Mouse (Mus musculus) liver, adult 2 months (tissue): ENCODE results near the gene 4933421I07Rik. TPM values are rescaled to one million over a fixed set of nuclear protein-coding genes. Genes with fewer than 3 reads are reported as not detected.

Source experiments
- DNase-seq: peaks from one replicate; pipeline ENCODE4 v3.0.0-alpha.2; 2011; ENCODE audit warnings: low read depth, low spot score; ENCODE audit errors: extremely low read depth
- H3K27ac ChIP-seq: fragments of 200-500 bp; replicated peaks from 2 replicates; pipeline ENCODE4 v1.5.1; 2012; ENCODE audit warnings: low read depth, mild to moderate bottlenecking, control low read depth, inconsistent platforms, low read length; ENCODE audit not compliant: insufficient read depth
- H3K27me3 ChIP-seq: fragments of 200-500 bp; 2 replicates; pipeline ENCODE4 v1.6.1; 2012; ENCODE audit warnings: mild to moderate bottlenecking, moderate library complexity, low read length, inconsistent platforms; ENCODE audit not compliant: control insufficient read depth, insufficient read depth
- H3K36me3 ChIP-seq: fragments of 200-500 bp; 2 replicates; pipeline ENCODE4 v1.6.1; 2012; ENCODE audit warnings: low read length, inconsistent platforms; ENCODE audit not compliant: control insufficient read depth, insufficient read depth
- H3K4me1 ChIP-seq: fragments of 200-500 bp; 2 replicates; pipeline ENCODE4 v1.6.1; 2011; ENCODE audit warnings: low read length; ENCODE audit not compliant: control insufficient read depth, insufficient read depth
- H3K4me3 ChIP-seq: fragments of 200-500 bp; 2 replicates; pipeline ENCODE4 v1.5.1; 2011; ENCODE audit warnings: low read depth, mild to moderate bottlenecking, control low read depth, low read length, moderate library complexity; ENCODE audit not compliant: insufficient read depth
- H3K79me2 ChIP-seq: fragments of 200-500 bp; 2 replicates; pipeline ENCODE4 v1.6.1; 2012; ENCODE audit warnings: inconsistent platforms, mild to moderate bottlenecking, low read length, moderate library complexity; ENCODE audit not compliant: control insufficient read depth, insufficient read depth
- H3K9ac ChIP-seq: fragments of 200-500 bp; 2 replicates; pipeline ENCODE4 v1.6.1; 2012; ENCODE audit warnings: low read depth, mild to moderate bottlenecking, control low read depth, inconsistent platforms, low read length
- CTCF ChIP-seq: fragments of 200-500 bp; IDR thresholded peaks from 2 replicates; pipeline ENCODE4 v1.5.1; 2011; ENCODE audit warnings: low read depth, low read length, control low read depth
- POLR2A ChIP-seq: fragments of 200-500 bp; IDR thresholded peaks from 2 replicates; pipeline ENCODE4 v1.6.1; 2011; ENCODE audit warnings: low read length, control low read depth; ENCODE audit not compliant: insufficient read depth; ENCODE audit errors: extremely low read depth
- WGBS: fragments of 180-500 bp; shearing (Covaris S2); methylation state at CpG from one replicate; pipeline ENCODE4 v1.1.7; 2018; 5-methylcytosine and 5-hydroxymethylcytosine counted together
- polyA plus RNA-seq: library from polyadenylated mRNA; depleted of rRNA; stranded (reverse); fragments of >200 nt; gene quantifications from 2 replicates; pipeline ENCODE4 v1.2.3, GENCODE M21; 2012; rRNA removed
- total RNA-seq: library from RNA; depleted of rRNA; stranded (reverse); fragments of >200 nt; gene quantifications from 2 replicates; pipeline ENCODE4 v1.2.3, GENCODE M21; 2014; rRNA removed

4933421I07Rik gene
- not detected in 2 replicates for total RNA-seq
- polyA plus RNA-seq, result not detected in 2 replicates

DNA sequence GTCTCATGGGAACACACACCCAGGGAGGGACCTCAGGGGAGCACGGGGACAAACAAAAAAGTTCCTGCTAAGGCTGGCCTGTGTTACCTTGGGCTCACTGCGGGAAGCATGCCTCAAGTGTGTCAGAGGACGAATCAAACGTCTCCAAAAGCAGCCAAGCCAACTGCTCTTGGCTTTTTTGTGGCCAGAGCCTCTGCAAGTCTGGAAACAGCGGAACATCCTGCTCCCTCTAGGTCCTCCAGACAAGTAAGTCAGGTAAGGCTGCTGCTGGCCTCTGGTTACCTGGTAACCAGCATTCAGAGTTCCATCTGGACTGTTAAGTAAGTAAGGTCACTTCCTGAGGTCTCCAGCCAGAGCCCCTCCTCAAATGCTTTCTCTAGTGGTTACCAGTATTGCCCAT lies at the start of gene 4933421I07Rik:
TSS of gene 4933421I07Rik (minus strand) at position 271 of the 400 bp plus-strand sequence.
- no peak for TF ChIP-seq POLR2A
- TF ChIP-seq CTCF, result no peak

GRCm38 (mm10) chr7:42497356-42497755 lies 49.4 kb upstream of the 4933421I07Rik start:
- Histone ChIP-seq H3K36me3 (peaks cover 3% of the 10 kb centered on the region; the same call in 1 of the 2 replicates), H3K79me2 (peaks cover 9% of the 10 kb centered on the region; the same call in 1 of the 2 replicates), H3K4me1 (peaks cover 11% of the 10 kb centered on the region; the same call in 1 of the 2 replicates), H3K27ac (no peak overlapping the region; the same call in 1 of the 2 replicates), H3K9ac (no peak overlapping the region), H3K4me3 (no peak overlapping the region), H3K27me3 (no peaks in the 10 kb centered on the region)
- DNase-seq, result no peak
- WGBS, result 97% methylated on average over 9 of the region's 9 CpGs
- no peak for TF ChIP-seq POLR2A
- no peak for TF ChIP-seq CTCF

More for the DNA sequence above, at the start of gene 4933421I07Rik:
- H3K4me1 ChIP-seq, result no peaks in the 10 kb centered on the region
- DNase-seq, result no peak
- no peak within 1 kb of the TSS for H3K4me3 ChIP-seq
- no peak within 1 kb of the TSS for H3K9ac ChIP-seq
- WGBS, result 66% methylated on average over 5 of the region's 5 CpGs
- no peaks in the 10 kb centered on the region for H3K27me3 ChIP-seq
- no peak within 1 kb of the TSS for H3K27ac ChIP-seq
- H3K79me2 ChIP-seq, result no peaks in the 10 kb centered on the region
- no peaks in the 10 kb centered on the region for H3K36me3 ChIP-seq

GRCm38 (mm10) chr7:42496202-42496601 lies 48.3 kb upstream of the 4933421I07Rik start:
- peak overlapping the region; percentile 59 for H3K27ac ChIP-seq
- peaks cover 3% of the 10 kb centered on the region; the same call in 1 of the 2 replicates for H3K36me3 ChIP-seq
- H3K9ac ChIP-seq, result no peak overlapping the region
- H3K27me3 ChIP-seq, result no peaks in the 10 kb centered on the region
- peaks cover 11% of the 10 kb centered on the region; the same call in 1 of the 2 replicates for H3K4me1 ChIP-seq
- 100% methylated on average over 1 of the region's 1 CpGs for WGBS
- peak; percentile 72 for DNase-seq
- peaks cover 9% of the 10 kb centered on the region; the same call in 1 of the 2 replicates for H3K79me2 ChIP-seq
- no peak overlapping the region for H3K4me3 ChIP-seq
- no peak for TF ChIP-seq POLR2A

DNA sequence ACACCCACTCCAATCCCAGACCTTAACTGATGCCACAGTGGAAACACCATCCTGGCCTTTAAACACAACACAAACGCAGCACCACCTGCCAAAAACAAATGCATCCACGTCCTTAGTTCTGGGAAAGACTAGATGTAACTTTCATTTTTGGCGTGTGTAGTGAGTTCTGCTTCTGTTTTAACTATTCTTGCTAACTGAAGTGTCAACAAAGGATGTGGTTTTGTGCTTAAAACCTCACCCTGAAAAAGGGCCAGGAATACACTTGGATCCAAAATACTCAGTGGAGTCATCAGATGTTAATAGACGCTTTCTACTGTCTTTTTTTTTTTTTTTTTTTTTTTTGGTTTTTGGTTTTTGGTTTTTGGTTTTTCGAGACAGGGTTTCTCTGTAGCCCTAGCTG lies 42.9 kb upstream of the 4933421I07Rik start:
- H3K9ac ChIP-seq, result no peak overlapping the region
- TF ChIP-seq POLR2A, result no peak
- no peak for TF ChIP-seq CTCF
- peaks cover 5% of the 10 kb centered on the region; the same call in 1 of the 2 replicates for H3K79me2 ChIP-seq
- H3K4me1 ChIP-seq, result peaks cover 9% of the 10 kb centered on the region; the same call in 1 of the 2 replicates
- no peaks in the 10 kb centered on the region for H3K27me3 ChIP-seq
- peaks cover 15% of the 10 kb centered on the region for H3K36me3 ChIP-seq
- H3K27ac ChIP-seq, result no peak overlapping the region
- no peak overlapping the region for H3K4me3 ChIP-seq
- peak; percentile 23 for DNase-seq
- 27% methylated on average over 5 of the region's 5 CpGs for WGBS

DNA sequence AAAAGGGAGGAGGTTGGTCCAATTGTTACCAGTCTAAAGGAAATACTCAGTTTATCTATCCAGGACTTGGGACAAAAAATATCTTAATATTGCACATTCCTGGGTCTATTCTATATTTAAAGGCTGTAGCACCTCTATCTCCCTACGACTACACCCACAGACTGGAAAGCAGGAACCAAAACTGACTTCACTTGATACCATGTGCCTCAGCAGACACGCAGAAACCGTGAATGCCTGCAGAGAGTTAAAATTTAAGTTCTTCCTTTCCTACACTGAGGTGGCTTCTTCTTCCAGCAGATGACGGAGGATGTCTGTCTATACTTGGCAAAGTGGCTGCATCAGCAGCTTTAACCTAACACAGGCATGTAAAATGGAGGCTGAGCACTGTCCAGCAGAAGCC lies 42.4 kb upstream of the 4933421I07Rik start:
- TF ChIP-seq CTCF, result no peak
- no peak for TF ChIP-seq POLR2A
- Histone ChIP-seq H3K27me3 (no peaks in the 10 kb centered on the region), H3K79me2 (peaks cover 5% of the 10 kb centered on the region; the same call in 1 of the 2 replicates), H3K36me3 (peaks cover 18% of the 10 kb centered on the region), H3K4me1 (peaks cover 6% of the 10 kb centered on the region; the same call in 1 of the 2 replicates), H3K4me3 (no peak overlapping the region), H3K27ac (no peak overlapping the region), H3K9ac (no peak overlapping the region)
- DNase-seq, result no peak
- WGBS, result 88% methylated on average over 4 of the region's 4 CpGs

- Histone ChIP-seq H3K4me3 (no peak overlapping the region), H3K79me2 (no peaks in the 10 kb centered on the region), H3K36me3 (no peaks in the 10 kb centered on the region), H3K27me3 (no peaks in the 10 kb centered on the region), H3K27ac (no peak overlapping the region), H3K4me1 (no peaks in the 10 kb centered on the region), H3K9ac (no peak overlapping the region)
- 66% methylated on average over 4 of the region's 4 CpGs for WGBS
- DNase-seq, result no peak
- no peak for TF ChIP-seq POLR2A
Measured at GRCm38 (mm10) chr7:42454640-42455039, 6.7 kb upstream of the 4933421I07Rik start.
